Mouse (Mus musculus): Measurements from ENCODE around the gene Snd1.

The Snd1 gene

DNA sequence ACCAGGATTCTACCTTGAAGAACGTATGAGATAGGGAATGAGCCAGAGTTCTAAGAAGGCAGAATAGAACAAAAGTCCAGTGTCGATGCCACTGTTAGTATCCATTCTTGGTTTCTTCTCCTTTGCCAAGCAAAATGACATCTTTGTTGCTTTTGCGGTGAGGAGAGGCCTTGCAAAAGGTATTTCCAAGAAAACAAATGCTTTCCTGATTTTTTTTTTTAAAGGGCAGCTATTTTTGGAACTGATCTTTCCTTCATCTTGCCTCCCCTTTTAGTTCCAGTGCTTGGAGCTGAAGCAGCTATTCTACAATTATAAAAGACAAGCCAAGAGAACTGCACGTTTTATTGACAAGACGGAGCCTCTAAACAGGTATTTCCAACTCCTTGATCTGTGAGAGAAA, at the start of gene Snd1:
TSS of gene Snd1 (plus strand) at position 301 of the 400 bp plus-strand sequence.
- DNase-seq (ENCODE audit: low read depth, low spot score): no peak

DNA sequence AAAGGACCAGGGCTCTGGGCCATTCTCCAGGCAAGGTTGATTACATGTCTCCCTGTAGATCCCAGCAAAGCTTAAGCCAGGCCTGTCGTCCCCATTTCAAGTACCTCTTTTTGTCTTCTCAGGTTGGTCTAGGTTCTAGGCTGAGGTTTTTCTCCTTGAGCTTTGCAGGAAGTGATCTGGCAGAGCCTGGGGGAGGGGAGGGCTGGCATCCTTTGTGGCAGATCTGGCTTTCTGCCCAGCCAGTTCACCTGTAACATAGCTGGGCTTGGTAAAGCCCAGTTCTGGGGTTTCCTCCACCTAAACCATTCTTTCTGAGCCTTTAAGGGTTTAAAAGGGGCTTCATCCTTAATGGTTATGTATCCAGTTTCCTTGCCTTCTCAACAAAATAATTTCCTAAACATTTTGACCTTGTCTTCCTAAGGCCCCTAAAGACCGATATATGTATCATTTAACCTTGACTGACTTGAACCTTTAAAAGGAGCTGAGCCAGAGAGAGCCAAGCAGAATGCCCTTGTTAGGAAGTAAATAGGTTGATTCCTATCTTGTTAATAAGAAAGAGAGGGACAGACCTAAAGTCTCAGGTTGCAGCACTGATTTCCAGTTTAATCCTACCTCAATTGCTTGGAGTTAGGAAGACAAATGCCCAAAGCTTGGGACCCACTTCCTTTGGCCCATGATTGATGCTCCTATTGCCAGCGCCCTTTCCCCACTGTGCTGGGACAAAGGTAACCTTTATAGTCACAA, 47.7 kb upstream of the Snd1 start, which contains the start of gene Fscn3:
TSS of gene Fscn3 (plus strand) at position 694 of the 744 bp plus-strand sequence.
- no peak for DNase-seq (ENCODE audit: low read depth, low spot score)

DNA sequence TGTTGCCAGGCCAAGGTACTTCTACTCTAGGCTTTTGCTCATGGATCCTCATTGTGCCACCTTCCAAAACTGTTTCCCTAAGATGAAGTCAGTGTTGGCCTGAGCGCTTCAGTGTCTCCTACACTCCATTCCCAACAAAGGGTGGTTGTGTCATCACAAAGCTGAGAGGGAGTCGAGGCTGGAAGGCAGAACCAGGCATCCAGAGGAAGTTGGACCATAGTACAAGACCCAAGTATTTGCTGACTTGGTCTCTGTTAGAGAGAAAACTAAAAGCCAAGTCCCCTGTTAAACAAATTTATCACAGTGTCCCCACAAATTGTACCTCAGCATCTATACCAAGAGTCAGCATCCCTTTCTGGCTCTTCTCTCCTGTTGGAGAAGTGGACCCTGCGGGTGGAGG, 46.6 kb upstream of the Snd1 start, which contains the start of gene Gcc1:
TSS of gene Gcc1 (minus strand) at position 101 of the 400 bp plus-strand sequence.
- DNase-seq (ENCODE audit: low read depth, low spot score): no peak

DNA sequence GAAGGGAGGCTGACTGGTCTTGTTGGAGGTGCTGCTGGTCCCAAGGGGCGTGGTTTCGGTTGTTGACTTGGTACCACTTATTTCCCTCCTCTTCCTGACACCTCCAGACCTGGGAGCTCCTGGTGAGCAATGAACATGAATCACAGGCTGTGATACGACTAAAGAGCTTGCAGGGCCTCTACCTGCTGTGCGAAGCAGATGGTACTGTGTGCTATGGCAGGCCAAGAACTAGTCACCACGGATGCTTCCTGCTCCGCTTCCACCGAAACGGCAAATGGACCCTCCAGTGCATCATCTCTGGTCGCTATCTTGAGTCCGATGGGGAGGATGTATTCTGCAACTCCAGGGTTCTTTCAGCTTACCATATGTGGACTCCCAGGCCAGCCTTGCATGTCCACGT, 45.1 kb upstream of the Snd1 start:
- DNase-seq (ENCODE audit: low read depth, low spot score): no peak

DNA sequence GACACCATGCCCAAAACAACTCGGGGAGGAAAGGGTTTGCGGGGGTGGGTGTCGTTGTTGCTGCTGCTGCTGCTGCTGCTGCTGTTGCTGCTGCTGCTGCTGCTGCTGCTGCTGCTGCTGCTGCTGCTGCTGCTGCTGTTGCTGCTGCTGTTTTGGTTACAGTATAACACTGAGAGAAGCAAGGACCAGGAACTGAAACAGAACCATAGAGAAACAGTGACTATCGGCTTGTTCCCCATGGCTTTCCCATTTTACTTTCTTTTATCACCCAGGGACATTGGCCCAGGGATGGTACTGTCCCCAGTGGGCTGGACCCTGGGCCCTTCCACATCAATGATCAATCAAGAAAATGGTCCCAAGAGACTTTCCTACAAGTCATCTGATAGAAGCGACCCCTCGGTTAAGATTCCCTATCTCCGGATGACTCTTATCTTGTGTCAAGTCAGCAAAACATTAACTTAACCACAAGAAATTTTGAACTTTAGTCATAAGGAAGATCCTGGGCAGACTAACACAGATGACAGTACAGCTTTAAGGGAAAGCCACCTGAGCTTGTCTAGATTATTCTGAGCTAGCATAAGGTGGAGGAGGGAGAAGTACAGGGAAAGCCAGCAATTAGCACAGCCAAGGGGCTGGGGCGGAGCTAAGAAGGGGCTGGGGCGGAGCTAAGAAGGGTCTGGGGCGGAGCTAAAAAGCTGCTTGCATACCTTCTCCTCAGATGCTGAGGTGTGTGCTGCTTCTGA, 44.0 kb upstream of the Snd1 start:
- peak; percentile 50 for DNase-seq (ENCODE audit: low read depth, low spot score)

DNA sequence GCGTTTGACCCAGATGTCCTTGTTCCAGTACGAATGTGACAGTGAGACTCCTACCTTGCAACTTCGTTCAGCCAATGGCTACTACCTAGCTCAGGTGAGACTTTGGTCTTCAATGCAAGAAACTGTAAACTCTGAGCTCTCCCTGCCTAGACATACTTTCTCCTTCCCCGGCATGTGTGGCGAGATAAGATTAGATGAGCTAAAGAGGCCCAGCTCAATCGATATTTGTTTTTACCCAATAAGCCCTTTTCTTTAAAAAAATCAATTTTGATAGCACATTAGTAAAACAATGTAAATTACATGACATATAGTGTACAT, 43.4 kb upstream of the Snd1 start:
- no peak for DNase-seq (ENCODE audit: low read depth, low spot score)

DNA sequence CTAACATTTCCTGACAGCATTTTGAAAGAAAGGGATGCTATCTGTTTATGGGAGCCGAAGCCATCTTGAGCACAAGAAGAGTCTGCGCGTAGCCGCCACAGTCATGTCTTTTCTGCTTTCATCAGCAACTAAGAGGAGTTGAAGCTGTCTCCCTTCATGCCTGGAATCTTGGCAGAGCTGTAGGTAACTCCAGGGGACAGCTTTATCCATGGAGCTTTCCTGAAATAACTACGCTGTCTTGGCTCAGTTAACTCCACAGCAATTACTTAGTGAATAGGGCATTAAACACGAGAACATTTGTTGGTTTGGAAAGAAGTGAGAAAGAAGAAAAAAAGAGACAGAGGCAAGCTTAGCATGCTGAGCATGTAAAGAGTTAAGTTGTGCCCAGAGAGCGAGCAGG, 27.0 kb upstream of the Snd1 start:
- no peak for DNase-seq (ENCODE audit: low read depth, low spot score)

DNA sequence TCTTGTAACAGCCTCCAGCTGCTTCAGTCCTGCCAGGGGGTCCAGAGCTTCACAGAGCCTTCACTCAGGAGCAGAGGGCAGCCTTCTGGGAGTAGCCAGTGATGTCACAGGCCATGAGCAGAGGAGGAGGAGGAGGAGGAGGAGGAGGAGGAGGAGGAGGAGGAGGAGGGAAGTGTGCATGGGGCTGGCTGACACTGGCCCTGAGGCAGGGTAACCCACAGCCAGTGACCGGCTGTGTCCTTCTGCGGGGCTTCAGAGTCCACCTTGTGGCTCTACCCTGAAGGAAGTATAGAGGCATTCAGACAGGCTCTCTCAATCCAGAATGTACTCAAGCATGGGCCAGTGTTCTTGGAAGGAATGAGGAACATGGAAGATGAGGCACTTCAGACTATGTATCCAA, 25.7 kb upstream of the Snd1 start, which contains the start of gene Pax4:
TSS of gene Pax4 (minus strand) at position 101 of the 400 bp plus-strand sequence.
- no peak for DNase-seq (ENCODE audit: low read depth, low spot score)

DNA sequence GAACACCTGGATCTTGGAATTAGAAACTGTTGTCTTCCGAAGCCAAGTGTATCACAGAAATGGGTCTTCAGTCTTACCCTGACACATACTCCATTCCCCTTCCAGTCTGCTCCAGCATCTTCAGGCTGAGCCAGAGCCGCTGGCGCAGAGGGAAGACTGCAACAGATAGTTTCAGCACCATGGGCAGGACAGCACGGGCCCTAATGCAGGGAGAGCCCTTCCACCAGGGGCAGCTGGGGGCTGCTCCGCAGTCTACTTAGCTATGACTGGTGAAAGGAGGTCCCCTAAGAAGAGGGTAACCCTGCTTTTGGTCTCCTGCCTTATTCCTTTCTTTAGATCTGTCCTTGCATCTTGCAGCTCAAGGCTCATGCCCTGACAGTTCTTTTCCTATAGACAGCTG, 24.5 kb upstream of the Snd1 start:
- DNase-seq (ENCODE audit: low read depth, low spot score): no peak

DNA sequence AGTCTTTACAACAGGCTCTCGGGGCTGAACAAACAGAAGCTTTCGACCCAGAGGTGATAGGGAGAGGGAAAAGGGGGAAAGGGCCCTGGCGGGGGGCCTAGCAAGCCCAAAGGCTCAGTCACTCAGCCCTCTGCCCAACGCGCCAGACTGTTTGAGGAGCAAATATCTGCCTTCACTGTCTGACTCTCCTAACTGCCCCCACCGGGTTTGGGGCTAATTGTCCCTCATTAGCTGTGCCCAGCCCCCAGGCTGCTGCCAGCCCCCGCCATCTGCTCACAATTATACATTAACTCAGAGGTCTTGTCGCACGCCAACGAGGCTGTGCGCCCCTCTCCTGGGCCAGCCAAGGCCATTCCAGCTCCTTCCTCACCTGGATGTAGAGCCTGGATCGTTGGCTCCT, 24.0 kb upstream of the Snd1 start:
- no peak for DNase-seq (ENCODE audit: low read depth, low spot score)

DNA sequence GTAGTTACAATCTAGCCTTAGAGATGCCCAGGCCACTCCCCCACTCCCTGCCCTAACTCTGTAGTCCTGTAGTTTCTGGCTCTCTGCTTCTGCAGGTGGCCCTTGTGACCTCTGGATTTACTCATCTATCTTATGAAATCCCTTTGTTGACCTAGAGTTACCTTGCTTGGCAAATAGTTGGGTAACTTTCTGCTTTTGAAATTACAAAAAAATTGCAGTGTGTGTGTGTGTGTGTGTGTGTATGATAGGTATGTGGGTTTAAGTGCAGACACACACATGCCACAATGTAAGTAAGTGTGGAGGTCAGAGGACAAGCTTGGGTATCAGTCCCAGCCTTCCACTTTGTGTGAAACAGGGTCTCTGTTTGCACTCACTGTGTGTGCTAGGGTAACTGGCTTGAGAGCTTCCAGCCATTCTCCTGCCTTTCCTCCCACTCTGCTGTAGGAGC, 15.7 kb upstream of the Snd1 start:
- no peak for DNase-seq (ENCODE audit: low read depth, low spot score)

DNA sequence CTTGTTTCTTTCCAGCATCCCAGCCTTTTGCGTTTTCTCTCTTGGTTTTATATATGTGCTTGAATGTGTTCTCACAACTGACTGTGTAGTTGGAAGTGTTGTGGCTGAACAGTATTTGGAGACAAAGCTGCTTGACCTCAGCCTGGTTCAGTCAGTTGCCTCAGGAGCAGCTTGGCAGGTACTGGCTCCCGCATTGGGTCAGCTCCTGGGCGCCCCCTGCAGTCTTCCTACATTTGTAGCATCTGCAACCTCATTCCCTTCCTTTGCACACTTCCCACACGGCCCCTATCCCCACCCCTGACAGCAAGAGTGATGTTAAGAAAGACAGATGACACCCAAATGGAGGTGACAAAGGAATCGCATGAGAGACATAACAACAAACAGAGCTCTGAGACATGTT, 14.4 kb upstream of the Snd1 start:
- peak; percentile 30 for DNase-seq (ENCODE audit: low read depth, low spot score)

DNA sequence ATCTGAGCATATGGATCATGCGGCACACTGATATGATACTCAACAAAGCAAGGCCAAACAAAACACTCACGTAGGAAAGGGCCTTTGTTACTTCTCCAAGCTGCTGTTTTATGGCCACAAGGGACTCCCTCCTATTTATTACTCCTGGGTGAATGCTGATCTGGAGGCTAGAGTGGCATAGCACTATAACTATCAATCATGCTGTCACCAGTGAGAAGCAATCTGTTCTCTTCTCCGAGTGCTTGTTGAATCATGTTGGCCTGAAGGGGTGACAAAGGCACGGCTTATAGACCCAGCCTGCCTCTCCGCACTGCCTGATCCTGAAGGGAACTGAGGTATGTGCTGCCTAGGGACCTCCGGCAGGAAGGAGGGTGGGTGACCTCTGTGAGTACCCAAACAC, 10.3 kb upstream of the Snd1 start:
- no peak for DNase-seq (ENCODE audit: low read depth, low spot score)

DNA sequence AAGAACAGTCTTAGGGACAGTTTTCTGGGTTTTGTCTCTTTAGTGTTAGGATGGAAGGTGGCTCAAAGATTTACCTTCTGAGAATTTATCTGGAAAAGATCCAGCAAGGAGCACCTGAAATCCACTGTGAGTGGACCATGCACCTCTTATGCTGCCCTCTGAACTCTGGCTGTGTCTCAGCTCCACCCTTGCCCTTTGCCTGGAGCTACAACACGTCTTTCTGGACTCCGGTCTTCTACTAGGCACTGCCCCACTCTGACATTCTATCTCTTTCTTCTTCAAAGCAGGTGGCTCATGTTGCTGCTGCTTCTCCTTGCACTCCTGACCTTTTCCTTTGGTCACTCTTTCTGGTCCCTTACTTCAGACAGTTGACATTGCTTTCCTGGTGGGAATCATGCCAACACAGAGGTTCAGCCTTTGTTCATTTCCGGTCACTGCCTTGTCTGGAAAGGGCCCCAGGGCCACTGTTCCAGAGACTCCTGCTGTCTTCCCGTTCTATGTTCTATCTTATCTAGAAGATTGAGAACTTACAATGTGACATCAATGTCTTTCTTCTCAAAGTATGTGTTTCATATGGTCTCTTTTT, 4.8 kb upstream of the Snd1 start:
- no peak for DNase-seq (ENCODE audit: low read depth, low spot score)

DNA sequence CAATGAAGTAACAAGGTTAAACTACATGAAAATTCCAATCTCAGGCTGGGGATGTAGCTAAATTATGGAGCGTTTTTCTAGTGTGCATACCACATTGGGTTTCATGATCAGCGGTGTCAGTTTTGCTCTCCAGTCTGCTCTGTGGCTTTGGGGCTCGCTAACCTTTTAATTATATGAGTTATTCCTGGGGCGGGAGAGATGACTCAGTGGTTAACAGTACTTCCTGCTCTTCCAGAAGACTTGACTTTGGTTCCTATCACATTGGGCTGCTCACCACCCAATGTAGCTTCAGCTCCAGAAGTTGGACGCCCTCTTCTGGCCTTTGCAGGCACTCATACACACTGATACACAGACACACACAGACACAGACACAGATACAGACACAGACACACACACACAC, 4.3 kb upstream of the Snd1 start:
- no peak for DNase-seq (ENCODE audit: low read depth, low spot score)

DNA sequence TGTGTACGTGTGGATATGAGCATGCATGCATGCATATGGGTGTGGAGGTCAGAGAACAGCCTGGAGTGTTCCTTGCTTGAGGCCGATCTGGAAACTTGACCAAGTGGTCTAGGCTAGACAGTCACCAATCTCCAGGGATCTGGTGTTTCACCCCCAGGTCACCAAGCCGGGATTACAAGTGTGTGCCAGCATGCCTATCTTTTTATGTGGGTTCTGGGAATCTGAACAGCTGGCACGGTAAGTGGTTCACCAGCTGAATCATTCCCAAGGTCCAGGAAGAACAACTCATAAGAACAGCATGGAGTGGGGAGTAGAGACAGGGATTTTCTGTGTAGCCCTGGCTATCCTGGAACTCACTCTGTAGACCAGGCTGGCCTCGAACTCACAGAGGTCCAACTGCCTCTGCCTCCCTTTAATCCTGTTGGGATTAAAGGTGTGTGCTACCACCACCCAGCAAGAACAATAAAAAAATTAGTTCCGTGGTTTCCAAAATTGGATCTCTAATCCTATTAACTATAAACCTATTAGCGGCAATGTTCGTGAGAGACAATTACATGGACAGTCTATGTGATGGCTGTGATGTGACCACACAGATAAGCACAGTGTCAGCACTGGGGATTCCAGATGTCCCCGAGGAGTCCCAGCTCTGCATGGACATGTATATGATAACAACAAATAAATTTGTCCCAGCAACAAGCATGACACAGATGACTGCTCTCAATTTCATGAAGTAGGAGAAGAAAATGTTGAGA, 3.5 kb upstream of the Snd1 start:
- DNase-seq (ENCODE audit: low read depth, low spot score): no peak

DNA sequence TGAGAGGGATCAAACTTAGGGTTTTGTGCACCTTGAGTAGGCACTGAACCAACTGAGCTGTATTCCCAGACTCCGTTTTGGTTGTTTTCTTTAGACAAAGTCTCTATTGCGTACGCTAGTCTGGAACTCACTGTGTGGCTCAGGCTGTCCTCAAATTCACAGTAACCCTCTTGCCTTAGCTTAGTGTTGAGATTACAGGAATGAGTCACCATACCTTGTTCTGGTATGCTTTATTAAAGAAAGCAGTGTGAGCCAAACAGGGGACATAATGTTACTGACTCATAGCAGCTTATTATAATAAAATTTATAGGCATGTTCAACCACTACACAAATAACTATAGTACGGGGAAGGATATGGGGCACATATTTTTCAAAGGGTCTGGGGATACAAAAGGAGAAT, 728 bp upstream of the Snd1 start:
- no peak for DNase-seq (ENCODE audit: low read depth, low spot score)

DNA sequence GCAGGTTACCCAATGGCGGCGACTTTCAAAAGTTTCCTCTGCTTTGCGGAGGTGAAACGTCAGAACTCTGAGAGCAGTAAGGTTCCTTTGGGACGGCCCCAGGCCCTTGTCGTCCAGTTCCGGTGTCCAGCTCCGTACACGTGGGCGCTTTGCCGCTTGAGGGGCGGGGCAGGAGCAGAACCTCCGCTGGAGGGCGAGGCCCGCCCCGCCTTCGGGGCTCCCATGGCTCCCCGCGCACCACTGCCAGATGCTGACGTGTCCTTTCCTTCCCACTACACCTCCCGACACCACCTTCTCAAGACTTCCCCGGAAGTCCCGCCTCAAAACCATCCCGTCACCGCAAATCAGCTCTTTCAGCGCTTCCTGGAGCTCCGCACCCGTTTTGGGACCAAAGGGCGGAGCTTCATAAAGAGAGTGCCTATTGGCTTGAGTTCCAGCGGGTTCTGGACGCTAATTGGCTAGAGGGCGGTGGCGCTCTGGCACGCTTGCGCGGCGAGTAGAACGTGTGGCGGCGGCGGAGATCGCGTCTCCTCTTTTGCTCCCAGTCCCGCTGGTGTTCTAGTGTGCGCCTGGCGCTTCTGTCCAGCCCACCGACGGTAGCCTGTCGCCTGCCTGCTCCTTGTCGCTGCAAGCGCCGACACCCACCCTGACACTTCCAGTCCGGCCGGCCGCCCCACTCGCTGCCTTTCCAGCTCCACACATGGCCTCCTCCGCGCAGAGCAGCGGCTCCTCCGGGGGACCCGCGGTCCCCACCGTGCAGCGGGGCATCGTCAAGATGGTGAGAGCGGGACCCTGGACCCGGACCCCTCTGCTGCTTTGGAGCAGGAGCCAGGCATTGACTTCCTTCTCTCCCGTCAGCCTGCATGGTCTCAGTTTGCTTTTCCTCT, 5.2 kb downstream of the Snd1 start:
- peak; percentile 100 for DNase-seq (ENCODE audit: low read depth, low spot score)

DNA sequence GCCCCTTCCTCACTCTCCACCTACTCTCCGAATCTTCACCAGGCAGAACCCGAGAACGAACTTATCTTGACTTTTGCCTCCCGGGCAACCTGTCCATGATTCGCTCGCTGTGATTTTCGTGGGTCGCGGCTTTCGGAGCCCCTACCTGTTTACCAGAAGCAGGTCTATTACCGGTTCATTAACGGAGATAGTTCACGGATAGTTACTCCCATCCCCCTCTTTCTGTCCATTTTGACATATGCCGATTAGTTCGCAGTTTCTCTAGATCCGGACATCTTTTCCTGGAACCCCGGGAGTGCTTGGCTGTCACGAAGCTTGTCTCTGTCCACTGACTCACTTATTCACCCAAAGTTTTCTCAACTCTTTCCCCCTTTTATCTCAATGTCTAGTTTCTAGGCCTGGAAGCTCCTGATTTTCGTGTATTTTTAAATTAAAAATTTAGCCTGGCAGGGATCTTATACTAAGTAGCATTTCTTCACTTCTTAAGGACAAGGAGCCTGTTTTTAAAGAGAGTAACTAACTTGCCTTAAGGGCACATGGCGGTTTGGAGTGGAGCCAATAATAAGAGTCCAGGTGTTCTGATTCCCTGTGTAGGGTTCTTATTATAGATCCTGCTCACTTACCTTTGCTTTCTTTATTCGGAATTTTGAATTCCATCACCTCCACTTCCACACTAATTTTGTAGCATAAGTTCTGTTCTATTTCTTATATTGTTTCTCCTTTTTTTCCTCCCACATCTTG, 6.0 kb downstream of the Snd1 start:
- DNase-seq (ENCODE audit: low read depth, low spot score): peak; percentile 40

DNA sequence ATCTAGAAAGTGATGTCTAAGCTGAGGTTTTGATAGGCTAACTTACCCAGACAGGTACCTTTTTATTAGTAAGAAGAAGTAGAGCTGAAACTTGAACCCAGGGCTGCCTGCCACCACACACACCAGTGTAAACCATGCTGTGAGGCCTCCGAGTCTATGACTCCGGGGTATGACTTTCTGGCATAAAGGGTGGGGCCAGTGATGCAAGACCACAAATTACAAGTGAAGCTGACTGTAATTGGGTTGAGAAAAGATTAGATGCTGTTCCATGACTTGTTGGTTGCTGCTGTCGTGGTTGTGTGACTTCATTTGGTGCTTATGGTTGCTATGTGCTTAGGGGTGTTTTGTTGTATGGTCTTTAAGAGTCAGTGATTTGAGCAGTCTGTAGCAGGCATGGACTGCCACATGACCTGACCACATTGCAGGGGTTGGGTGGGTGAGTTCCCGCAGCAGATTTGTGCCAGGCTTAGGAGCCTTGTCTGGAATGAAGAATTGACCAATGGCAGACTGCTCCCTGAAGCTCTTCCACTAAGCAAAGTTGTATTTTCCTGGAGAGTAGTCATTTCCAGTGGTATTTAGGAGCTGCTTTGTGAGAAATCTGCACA, 7.9 kb downstream of the Snd1 start:
- no peak for DNase-seq (ENCODE audit: low read depth, low spot score)
